Mouse (Mus musculus) megakaryocyte progenitor cell, adult 5-6 weeks (primary cell): ENCODE measurements around the gene Marc2. TPM values are rescaled to one million over a fixed set of nuclear protein-coding genes. Genes with fewer than 3 reads are reported as not detected.

ENCODE experiments used
- ATAC-seq: replicated peaks from 2 replicates; pipeline ENCODE4 v1.8.0; 2016; ENCODE audit warnings: mild to moderate bottlenecking, moderate TSS enrichment, inconsistent platforms; ENCODE audit not compliant: poor library complexity
- total RNA-seq, 2 experiments: library from RNA; stranded (forward) in 1 of 2; stranded (reverse) in 1 of 2; fragments of 157-497, 149-512 nt in 1 of 2; fragments of 200-1000 nt in 1 of 2; gene quantifications; 2 replicates each; pipeline versions ENCODE4 v1.2.3 to v1.2.4; 2015 to 2017

Gene Marc2
- total RNA-seq, 2 experiments from 2014 or later = 72.7 to 227 TPM

DNA sequence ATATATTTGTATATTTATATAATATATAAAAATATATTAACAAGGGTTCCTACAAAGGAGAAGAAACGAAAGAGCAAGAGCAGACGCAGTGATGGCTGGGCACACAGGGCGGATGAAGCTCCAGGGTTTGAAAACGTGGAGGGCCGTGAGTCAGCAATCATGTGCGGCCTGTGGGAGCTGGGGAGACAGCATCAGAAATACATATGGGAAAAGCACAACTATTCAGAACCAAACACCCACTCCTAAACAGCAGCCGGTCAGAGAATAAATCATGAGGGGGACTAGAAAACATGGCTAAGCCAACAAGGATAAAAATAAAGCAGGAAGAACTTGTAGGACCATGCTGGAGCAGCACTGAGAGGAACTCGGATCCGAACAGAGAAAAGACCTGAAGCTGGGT, 11.0 kb upstream of the Marc2 start:
- ATAC-seq = no peak

GRCm38 (mm10) chr1:184853922-184854321, 7.7 kb upstream of the Marc2 start:
- 0 out of 2 replicates have a peak, but pooled peaks have one; percentile 15 for ATAC-seq

DNA sequence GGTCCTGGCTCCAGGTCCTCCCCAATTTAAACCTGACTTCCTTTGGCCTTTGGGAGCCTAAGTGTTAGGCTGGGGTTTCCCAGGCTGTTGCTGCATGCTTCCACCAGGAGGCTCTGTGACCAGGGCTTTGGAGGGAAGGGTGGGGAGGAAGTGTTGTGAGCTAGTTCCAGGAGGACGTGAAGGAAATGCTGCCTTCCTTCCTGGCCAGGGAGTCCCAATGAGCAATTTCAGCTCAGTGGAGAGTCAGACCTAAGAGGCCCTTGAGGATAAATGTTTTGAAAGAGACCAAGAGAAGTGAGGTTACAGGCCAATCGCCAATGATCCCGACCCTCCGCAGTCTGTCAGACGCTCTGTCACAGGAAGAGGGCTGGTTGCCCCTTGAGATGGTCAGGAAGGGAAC, 7.1 kb upstream of the Marc2 start:
- peak; percentile 79 for ATAC-seq

- peak; percentile 89 for ATAC-seq
Observed at GRCm38 (mm10) chr1:184851741-184852618, 5.7 kb upstream of the Marc2 start.

GRCm38 (mm10) chr1:184851166-184851565, 4.9 kb upstream of the Marc2 start:
- no peak for ATAC-seq

GRCm38 (mm10) chr1:184846973-184847372, 722 bp upstream of the Marc2 start:
- peak; percentile 32 for ATAC-seq

DNA sequence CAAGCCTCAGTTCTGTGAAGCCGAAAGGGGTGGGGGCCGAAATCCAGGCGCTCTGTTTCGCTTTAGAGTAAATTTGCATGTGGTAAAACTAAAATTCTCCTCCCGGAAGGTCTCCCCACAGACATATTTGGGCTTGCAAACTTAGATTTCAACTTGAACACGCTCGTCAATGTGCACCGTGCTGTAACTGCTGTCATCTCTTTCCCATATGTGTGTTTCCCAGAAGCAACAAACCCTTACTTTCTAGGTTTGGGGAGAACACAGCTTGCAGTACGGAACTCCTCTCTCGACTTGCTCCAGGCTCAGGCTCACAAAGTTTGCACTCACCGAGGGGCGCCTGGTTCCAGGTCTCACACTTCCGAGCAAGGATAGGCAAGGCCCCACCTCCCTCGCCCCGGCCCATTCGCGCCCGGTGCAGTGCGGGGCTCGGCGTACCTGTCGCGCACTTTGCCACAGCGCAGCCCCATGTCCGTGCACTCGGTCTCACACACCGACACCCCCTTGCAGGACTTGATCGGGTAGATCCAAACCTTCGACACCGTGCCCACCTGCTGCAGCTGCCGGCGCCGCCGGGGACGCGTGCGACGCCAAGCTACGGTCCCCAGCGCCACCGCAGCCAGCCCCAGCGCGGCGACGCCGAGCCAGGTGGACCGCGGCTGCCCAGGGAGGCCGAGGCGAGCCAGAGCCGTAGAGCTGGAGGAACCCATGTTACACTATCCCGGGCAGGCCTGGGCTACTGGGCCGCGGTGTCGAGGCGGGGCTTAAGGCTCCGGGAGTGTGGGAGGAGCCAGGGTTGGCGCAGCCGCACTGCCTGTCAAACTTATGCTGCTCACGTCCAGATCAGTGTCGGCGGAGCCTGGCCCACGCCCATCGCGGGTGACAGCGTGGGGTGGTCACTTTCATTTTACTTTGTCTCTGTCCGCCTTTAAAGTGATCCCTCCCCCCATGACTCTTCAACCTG, 860 bp downstream of the Marc2 start:
- peak; percentile 81 for ATAC-seq

- no peak for ATAC-seq
Observed at GRCm38 (mm10) chr1:184844326-184845066, 1.8 kb downstream of the Marc2 start.

- no peak for ATAC-seq
Observed at GRCm38 (mm10) chr1:184837649-184838048, 8.6 kb downstream of the Marc2 start.

- ATAC-seq = no peak
Observed at GRCm38 (mm10) chr1:184836350-184836749, 9.9 kb downstream of the Marc2 start.

- ATAC-seq = no peak
Observed at GRCm38 (mm10) chr1:184833499-184833898, 12.8 kb downstream of the Marc2 start.

DNA sequence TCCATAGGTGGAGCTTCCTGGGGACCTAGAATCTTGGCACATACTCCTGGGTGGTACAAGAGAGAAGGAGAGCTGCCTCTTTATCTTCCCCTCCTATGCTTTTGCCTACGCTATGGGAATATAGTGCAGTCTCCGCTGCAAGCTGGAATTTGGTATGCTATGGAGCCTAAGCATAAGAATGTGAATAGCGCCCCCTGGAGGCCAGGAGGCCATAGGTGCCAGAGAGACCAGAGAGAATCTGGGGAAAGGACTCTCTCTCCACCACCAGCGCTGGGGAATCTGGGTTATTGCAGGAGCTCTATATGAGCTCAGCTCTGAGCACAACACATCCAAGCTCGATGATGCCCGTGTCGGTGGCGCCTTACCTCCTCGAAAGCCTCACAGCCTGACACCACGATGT, 14.0 kb downstream of the Marc2 start:
- peak; percentile 52; the same call in 1 of the 2 replicates for ATAC-seq

- ATAC-seq = no peak
Observed at GRCm38 (mm10) chr1:184829897-184830296, 16.4 kb downstream of the Marc2 start.

DNA sequence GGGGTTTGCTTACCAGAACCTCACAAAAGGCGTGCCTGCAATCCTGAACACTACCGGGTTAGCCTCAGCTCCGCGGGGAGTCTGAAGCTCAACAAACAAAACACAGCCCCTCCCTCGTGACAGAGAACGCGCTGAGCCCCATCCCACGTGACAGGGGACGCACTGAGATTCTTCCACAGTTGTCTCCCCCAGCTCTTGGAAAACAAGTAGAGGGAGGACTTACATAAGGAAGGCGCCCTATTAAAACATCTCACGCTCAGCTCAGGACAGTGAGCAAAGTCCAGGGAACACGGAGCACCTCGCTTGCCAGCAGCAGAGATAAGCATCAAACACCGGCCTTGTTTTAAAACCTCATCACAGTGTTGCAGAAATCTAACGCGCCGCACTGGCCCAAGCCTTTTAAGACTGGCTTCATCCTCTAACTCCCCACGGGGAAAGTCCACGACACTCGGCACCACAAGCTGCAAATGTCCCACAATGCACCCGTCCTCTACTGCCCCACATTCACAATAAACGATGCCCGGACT, 19.0 kb downstream of the Marc2 start:
- ATAC-seq = no peak

- peak; percentile 58 for ATAC-seq
Observed at GRCm38 (mm10) chr1:184825093-184825492, 21.2 kb downstream of the Marc2 start.

GRCm38 (mm10) chr1:184824439-184824851, 21.8 kb downstream of the Marc2 start:
- peak; percentile 96 for ATAC-seq

DNA sequence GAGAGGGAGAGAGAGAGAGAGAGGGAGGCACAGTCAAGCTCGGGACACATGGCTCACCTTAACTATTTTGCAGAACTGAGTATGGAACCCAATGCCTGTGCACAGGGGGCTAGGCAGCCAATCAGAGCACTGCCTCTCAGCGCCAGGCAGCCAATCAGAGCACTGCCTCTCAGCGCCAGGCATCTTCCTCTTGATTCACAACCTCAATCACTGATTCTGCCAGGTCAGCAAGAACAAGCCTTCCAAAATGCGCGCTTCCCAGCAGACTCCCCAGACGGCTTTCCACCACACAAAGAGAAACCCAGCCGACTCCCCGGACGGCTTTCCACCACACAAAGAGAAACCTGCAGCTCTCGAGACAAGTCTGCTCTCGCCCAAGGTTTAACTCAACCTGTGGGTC, 23.6 kb downstream of the Marc2 start:
- ATAC-seq = no peak

GRCm38 (mm10) chr1:184817768-184818167, 28.5 kb downstream of the Marc2 start:
- peak; percentile 50; the same call in 1 of the 2 replicates for ATAC-seq

GRCm38 (mm10) chr1:184811716-184812250, 34.5 kb downstream of the Marc2 start:
- ATAC-seq = no peak
